Mouse (Mus musculus): ENCODE results near the gene 1700042G07Rik. TPM values are rescaled to one million over a fixed set of nuclear protein-coding genes. Genes with fewer than 3 reads are reported as not detected.

1700042G07Rik gene
- polyA plus RNA-seq (2012) = not detected in 2 replicates

DNA sequence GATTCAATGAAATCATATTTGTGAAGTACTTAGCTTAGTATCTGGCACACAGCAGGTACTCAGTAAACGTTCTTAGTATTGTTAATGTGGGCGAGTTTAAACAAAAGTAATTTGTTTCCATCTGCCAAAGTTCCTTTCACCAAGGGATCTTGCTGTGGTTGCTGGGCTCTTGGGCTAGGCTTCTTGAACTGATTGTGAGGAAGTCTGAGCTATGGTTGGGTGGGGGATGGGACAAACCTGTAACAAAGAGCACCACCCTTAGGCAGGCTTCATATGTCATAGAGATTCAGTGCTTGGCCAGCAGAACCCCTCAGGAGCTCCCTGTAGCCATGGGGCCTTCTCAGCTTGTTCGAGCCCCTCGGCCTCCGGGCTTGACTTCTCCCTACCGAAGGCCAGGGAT lies at the start of gene 1700042G07Rik, which contains the start of gene Gm49337:
1700042G07Rik (plus strand) TSS at position 301 of the 400 bp plus-strand sequence.
Gm49337 (plus strand) TSS at position 313 of the 400 bp plus-strand sequence.
- no peak for TF ChIP-seq GATA1 (IDR thresholded peaks at IDR 0.05; ENCODE audit: low read length)

DNA sequence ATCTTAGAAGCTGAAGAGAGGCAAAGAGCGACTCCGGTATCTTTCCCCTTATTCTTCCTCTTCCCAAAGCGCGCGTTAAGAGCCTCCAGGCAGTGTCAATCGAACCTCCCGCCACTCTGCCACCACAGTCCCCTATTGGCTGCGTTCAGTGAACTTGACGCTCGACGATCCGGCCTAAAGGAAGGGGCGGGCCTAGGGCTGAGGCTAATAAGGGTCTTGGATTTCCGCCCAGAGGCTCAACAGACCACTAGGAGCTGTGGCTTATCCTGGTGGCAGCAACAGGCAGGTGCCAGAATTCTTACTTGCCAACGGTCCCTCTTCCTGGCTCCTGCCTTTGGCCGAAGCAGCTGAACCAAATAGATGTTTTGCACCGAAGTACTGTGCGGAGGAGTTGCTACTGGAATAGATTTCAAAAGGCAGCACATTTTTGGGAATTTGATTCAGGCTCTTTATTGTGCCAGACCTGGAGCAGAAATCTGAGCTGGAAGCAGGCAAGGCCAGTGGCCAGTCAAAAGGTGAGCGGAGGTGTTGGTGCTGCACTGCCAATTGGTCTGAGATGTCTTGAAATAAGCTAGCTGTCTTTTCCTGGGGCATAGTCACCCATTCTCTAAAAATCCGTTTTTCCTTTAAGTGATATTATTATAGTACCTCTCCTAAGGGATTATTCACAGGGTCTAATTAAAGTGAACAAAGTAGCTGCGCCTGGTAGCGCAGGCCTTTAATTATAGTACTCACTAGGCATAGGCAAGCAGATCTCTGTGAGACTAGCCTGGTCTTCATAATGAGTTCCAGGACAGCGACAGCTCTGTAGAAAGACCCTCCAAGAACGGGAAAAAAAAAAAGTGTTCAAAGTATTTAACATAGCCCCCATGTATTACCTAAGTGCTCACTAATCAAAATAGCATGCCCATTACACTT lies 49.3 kb upstream of the 1700042G07Rik start, which contains the start of the genes Rad54l and Pomgnt1:
Rad54l (minus strand) TSS at position 89 of the 918 bp plus-strand sequence.
Pomgnt1 (plus strand) TSS at position 239 of the 918 bp plus-strand sequence.
- no peak for TF ChIP-seq GATA1 (IDR thresholded peaks at IDR 0.05; ENCODE audit: low read length)

DNA sequence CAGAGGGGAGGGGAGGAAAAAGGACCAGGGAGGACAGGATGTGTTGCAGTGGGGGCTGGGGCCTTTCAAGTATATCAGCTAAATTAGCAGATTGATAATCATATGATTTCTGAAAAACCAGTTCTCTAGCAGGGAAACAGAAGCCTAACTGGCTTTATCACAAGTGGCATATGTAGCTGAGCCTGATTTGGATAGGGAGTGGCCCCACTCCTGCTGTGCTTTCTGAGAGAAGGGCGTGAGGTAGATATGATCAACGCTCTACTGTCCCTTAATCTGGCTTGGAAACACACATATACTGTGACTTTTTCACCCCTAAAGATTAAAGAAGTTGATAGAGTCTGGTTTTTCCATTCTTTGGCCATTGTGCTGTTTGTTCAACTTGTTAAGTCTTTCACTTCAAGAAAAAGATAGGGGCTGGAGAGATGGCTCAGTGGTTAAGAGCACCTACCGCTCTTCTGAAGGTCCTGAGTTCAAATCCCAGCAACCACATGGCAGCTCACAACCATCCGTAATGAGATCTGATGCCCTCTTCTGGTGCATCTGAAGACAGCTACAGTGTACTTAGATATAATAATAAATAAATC lies 47.3 kb upstream of the 1700042G07Rik start:
- TF ChIP-seq GATA1 (IDR thresholded peaks at IDR 0.05; ENCODE audit: low read length) = peak; percentile 93

DNA sequence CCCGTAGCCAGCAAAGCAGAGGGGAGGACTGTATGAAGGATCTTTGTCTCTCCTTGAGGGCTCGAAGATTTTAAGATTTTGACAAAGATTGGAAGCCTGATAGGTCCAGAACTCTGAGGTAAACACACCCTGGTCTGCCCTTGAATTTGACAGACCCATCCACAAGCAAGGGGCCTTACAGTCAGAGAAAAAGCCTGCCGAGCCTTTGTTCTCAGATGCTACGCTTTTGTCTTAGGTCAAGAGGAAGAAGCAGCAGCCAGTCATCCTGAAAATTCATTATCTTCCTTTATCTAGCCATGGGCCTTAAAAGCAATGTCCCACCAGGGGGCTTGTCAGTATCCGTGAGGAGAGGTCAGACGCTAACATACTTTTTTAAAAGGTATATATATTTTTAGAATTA lies 45.2 kb upstream of the 1700042G07Rik start:
- TF ChIP-seq GATA1 (IDR thresholded peaks at IDR 0.05; ENCODE audit: low read length) = no peak

DNA sequence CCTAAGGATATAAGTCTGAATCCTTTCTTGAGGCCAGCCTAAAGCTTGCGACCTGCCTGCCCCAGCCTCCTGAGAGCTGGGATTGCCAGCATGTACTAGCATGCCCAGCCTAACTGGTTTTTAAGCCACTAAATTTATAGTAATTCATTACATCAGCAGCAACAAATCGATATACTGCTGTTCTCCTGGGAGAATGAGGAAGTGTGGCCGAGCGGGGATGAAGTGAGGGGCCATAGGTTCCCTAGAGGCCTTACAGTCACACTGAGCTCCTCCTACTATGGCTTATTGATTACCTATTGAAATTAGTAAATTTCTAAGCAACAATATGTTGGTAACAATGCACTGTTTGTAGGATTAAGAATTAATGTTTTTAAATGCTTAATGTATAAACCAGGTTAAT lies 40.0 kb upstream of the 1700042G07Rik start:
- TF ChIP-seq GATA1 (IDR thresholded peaks at IDR 0.05; ENCODE audit: low read length) = no peak

DNA sequence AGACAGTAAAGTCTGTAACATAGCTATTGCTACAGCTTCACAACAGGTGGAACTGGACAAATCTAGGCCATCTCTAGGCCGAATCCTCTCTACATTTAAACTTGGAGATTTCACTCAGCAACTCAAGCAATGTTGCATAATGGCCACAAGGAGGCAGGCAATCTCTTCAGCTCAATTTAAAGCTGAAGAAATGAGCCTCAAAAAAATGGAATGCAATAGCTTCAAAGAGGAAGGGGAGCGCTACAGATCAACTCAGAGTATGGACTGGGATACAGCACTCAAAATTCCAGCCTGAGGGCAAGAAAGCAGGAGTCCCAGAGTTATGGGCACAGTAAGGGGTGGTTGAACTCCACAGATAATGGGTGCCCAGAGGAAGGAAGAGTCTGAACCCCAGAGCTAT lies 38.2 kb upstream of the 1700042G07Rik start:
- TF ChIP-seq GATA1 (IDR thresholded peaks at IDR 0.05; ENCODE audit: low read length) = no peak

DNA sequence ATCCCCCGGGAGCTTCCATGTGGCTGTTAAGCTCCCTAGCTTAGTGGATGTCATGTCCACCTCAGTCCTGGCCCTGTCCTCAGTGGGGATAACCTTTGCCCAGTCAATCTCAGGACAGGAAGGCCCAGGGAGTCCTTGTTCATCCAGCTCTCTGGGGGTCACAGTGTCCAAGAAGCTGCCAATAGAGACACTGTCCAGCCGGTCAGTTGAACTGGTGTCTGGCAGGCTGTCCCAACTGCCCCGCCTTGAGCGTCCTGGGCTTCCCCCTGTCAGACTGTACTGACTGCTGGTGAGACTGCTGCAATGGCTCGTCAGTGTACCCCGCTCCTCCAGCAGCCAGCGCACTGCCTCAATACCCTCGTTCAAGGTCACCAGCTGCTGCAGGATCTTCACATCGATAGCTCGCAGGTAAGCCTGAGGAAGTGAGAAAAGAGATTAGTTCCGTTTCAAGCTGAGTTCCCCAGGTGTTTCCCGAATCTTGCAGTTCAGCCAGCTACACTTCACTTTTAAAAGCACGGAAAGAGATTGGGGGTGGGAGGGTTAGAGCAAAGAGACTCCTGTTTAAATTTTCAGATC lies 35.7 kb upstream of the 1700042G07Rik start:
- TF ChIP-seq GATA1 (IDR thresholded peaks at IDR 0.05; ENCODE audit: low read length) = no peak

DNA sequence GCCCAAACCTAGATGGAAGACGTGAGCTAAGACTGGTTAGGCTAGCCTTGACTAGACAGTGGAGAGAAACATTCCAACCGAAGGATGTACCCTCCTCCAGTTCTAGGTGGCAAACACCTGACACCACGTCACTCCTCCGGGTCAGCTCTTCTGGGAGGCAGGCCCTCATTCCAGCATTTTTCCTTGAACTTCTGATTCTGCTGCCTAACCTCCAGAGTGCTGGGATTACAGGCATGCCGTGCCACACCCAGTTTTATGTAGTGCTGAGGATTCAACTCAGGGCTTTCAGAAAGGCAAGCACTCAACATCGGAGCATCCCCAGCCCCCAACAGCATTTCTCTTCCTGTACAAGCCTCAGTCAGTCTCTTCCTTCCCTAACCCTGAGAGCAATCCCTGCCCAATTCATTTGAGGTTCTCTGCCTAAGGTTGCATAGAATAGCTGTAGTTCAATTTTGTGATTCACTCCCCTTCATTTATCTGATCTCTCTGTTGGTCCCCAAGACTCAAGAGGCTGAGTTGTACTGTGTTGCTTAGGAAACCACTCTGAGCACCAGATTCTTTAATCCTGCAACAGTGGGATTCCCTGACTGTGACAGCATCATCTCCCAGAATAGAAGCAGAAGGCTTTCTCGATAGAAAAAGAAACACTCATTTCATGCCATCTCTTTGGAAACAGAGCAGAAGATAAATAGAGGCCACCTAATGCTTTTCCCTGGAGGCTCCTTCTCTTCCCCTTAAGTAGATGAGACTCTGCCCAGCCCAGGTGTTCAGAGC lies 32.2 kb upstream of the 1700042G07Rik start:
- no peak for TF ChIP-seq GATA1 (IDR thresholded peaks at IDR 0.05; ENCODE audit: low read length)

DNA sequence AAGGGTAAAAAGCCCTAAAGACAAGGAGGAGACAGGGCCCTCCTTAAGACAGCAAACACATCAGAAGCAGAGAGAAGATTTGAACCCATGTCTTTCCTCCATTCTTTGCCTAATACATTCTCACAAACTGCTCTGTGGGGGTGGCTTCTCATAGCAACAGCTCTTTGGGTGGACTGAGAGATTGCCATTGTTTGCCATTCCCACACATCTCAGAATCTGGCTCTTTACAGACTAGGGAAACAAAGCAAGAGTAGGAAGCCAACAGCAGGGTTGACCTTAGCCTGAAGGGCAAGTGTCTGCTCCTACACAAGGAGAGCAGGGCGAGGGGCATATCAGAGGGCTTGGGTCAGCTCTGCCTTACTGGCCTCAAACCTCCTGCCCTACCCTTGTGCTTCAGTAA lies 31.4 kb upstream of the 1700042G07Rik start:
- no peak for TF ChIP-seq GATA1 (IDR thresholded peaks at IDR 0.05; ENCODE audit: low read length)

DNA sequence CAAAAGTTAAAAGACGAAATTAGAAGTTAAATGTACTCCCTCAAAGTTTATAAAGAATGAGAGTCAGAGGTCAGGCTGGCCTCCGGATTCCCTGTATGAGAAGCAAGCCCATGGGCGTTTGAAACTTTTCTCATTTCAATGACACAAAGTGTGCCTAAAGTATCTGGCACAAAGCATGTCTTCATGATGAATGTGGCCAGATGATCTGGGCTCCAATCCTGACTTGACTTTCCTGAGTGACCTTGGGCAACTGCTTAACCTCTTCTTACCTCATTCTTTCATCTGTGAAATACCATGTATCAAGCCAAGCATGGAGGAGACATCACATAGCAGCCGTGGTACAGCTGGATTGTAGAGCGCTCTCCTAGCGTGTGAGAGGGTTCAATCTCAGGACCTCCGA lies 30.9 kb upstream of the 1700042G07Rik start:
- TF ChIP-seq GATA1 (IDR thresholded peaks at IDR 0.05; ENCODE audit: low read length) = no peak

DNA sequence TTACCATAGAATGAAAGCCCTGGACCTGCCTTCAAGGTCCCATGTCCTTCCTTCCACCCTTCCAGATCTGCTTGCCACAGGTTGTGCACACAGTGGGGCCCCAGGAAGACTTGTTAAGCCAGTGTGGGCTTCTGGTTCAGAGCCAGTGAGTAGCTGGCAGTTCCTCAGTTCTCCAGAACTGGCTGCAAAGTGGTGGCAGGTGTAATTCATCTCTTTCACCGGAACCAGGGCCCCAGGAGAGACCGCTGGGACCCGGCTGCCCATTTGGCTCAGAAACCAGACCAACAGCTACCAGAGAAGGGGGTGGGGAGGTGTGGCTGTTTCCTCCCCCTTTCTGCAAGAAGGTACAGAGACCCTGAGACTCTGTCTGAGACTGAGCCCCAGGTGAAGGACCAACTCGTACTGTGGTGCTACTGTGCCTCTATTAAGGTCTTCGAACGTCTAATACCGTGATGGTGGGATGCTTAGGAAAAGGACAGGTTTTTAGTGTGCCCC lies 29.8 kb upstream of the 1700042G07Rik start:
- TF ChIP-seq GATA1 (IDR thresholded peaks at IDR 0.05; ENCODE audit: low read length) = no peak

DNA sequence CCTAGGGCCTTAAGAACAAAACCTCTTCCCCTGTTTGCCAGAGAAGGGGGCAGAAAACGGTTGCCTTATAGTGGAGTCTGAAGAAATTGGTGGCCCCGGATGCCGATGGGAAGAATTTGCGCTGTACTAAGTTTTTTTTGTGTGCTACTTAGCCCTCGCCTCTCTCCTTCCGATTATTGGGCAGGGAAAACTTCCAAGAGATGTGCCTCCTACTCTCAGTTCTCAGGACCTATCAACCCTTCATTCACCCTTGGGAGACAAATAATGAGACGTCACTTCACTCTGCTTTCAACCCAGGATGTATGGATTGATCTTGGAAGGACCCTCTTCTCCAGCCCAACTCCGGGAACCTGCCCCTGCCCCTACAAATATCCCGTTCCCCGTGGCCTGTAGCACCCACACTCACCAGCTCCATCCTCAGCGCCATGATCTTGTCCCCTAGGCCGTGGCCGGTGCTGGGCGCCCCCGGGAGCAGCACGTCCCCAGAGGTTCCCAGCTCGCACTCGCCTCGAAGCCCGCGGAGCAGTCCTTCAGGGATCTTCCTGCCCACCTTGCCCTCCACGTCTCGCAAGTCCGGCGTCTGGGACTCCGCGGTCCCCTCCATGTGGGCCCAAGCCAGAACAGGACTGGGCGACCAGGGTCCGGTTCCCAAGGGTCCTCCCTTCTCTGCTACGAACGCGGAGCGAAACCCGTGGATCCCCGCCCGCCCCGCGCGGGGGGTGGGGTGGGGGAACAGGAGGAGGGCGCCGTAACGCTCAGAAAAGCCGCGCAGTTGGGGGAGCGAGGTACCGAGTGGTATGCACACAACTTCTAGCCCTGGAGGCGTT lies 29.1 kb upstream of the 1700042G07Rik start:
- TF ChIP-seq GATA1 (IDR thresholded peaks at IDR 0.05; ENCODE audit: low read length) = no peak

DNA sequence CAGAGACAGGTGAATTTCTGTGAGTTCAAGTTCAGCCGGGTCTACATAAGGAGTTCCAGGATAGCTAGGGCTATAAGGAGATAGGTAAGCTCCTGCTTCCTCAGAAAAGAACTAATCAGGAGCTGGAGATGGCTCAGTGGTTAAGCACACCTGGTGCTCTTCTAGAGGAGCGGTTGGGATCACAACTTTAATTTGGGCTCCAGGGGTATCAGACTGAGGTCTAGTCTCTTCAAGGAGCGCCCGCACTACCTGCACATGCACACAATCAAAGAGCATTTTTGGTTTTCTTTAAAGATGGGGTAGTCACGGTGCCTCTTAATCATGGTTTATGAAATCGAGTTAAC lies 23.4 kb upstream of the 1700042G07Rik start:
- TF ChIP-seq GATA1 (IDR thresholded peaks at IDR 0.05; ENCODE audit: low read length) = no peak

DNA sequence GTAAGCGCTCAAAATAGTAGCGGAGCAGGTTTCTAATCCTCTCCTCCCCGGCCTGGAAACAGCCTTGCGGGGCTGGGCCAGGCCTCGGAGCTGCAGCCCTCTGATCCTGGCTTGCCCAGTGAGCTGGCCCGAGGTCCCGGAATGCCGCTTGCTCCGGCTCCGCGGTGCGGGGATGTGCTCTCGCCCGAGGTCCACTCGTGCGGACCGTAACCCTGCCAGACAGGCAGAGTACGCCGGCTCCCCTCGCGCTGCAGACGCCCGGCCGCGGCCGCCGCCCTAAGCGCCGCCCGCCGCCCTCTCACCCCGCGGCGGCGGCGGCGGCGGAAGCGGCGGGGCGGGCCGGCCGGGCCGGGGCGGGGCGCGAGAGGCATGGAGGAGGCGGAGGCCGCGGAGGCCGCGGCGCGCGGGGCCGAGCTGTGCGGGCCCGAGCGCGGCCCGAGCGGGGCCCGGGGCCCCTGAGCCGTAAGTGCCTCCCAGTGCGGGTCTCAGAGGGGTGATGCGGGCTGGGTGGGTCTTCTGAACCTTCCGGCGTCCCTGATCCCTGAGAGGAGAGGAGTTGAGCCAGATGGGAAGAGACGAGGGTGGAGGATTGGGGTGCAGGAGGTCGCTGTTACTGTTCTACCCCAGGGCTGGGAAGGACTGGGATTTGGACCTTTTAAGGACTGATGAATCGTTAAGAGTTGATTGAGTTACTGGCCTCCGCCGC lies 22.9 kb upstream of the 1700042G07Rik start:
- no peak for TF ChIP-seq GATA1 (IDR thresholded peaks at IDR 0.05; ENCODE audit: low read length)
